Mouse (Mus musculus) spleen, postnatal 36 days (tissue): Measurements from ENCODE around the gene Xrcc4.
A peak's percentile ranks its signal among the peaks of the same experiment; 100 is the strongest.

Source experiments
- DNase-seq, 2 experiments: peaks; one replicate each; pipeline ENCODE4 v3.0.0; 2022; ENCODE audit warnings: low spot score in 2 of 2, mixed read lengths in 1 of 2

Xrcc4 gene

GRCm38 (mm10) chr13:89944354-89944753 lies 145.1 kb downstream of the Xrcc4 start:
- DNase-seq = no peak

- DNase-seq = no peak
These were observed 159.9 kb downstream of the Xrcc4 start for GRCm38 (mm10) chr13:89929477-89929876.

GRCm38 (mm10) chr13:89918814-89919481 lies 170.5 kb downstream of the Xrcc4 start:
- no peak for DNase-seq

GRCm38 (mm10) chr13:89914332-89914731 lies 175.1 kb downstream of the Xrcc4 start:
- no peak for DNase-seq

- DNase-seq = no peak
These were observed 175.5 kb downstream of the Xrcc4 start for GRCm38 (mm10) chr13:89913891-89914290.

GRCm38 (mm10) chr13:89906120-89906519 lies 183.3 kb downstream of the Xrcc4 start:
- DNase-seq = no peak

GRCm38 (mm10) chr13:89899066-89899465 lies 190.3 kb downstream of the Xrcc4 start:
- no peak for DNase-seq

- DNase-seq = no peak
These were observed 197.3 kb downstream of the Xrcc4 start for GRCm38 (mm10) chr13:89892140-89892539.

GRCm38 (mm10) chr13:89890159-89890558 lies 199.2 kb downstream of the Xrcc4 start:
- no peak for DNase-seq

- peak; percentile 1 to 18 for DNase-seq
These were observed 200.3 kb downstream of the Xrcc4 start for GRCm38 (mm10) chr13:89889074-89889473.

- DNase-seq = no peak
These were observed 205.9 kb downstream of the Xrcc4 start for GRCm38 (mm10) chr13:89883523-89883922.

- no peak for DNase-seq
These were observed 208.1 kb downstream of the Xrcc4 start for GRCm38 (mm10) chr13:89881281-89881680.

- no peak for DNase-seq
These were observed 210.5 kb downstream of the Xrcc4 start for GRCm38 (mm10) chr13:89878832-89879468.

GRCm38 (mm10) chr13:89875499-89875898 lies 213.9 kb downstream of the Xrcc4 start:
- DNase-seq = no peak

- no peak for DNase-seq
These were observed 216.7 kb downstream of the Xrcc4 start for GRCm38 (mm10) chr13:89872725-89873124.

GRCm38 (mm10) chr13:89854139-89854538 lies 235.3 kb downstream of the Xrcc4 start:
- no peak for DNase-seq

GRCm38 (mm10) chr13:89850746-89851145 lies 238.7 kb downstream of the Xrcc4 start:
- DNase-seq = no peak

- no peak for DNase-seq
These were observed 239.5 kb downstream of the Xrcc4 start for GRCm38 (mm10) chr13:89849955-89850354.

GRCm38 (mm10) chr13:89838635-89839034 lies 250.8 kb downstream of the Xrcc4 start:
- no peak for DNase-seq

GRCm38 (mm10) chr13:89834485-89834884 lies 254.9 kb downstream of the Xrcc4 start:
- no peak for DNase-seq

- DNase-seq = no peak
These were observed 256.2 kb downstream of the Xrcc4 start for GRCm38 (mm10) chr13:89833053-89833670.

GRCm38 (mm10) chr13:89828429-89828970 lies 260.9 kb downstream of the Xrcc4 start:
- no peak for DNase-seq

- no peak for DNase-seq
These were observed 261.6 kb downstream of the Xrcc4 start for GRCm38 (mm10) chr13:89827838-89828237.
